Mouse (Mus musculus): ENCODE measurements around the gene Zfp839.

GRCm38 (mm10) chr12:110844227-110845130 is 5.6 kb upstream of the Zfp839 start:
- no peak for TF ChIP-seq CTCF (IDR thresholded peaks at IDR 0.05; ENCODE audit: borderline replicate concordance, insufficient read depth, low read depth, low read length)
- no peak for TF ChIP-seq POLR2A (IDR thresholded peaks at IDR 0.05; ENCODE audit: borderline replicate concordance, insufficient read depth, low read length)
